Mouse (Mus musculus) testis, adult 2 months (tissue): ENCODE measurements around the gene Gatb.

ENCODE experiments used
- CTCF ChIP-seq: fragments of 200-500 bp; IDR thresholded peaks from 2 replicates; pipeline ENCODE4 v1.5.1; 2012; ENCODE audit warnings: low read depth, mild to moderate bottlenecking, inconsistent platforms, low read length, moderate library complexity; ENCODE audit not compliant: control insufficient read depth, insufficient read depth, insufficient replicate concordance
- POLR2A ChIP-seq: fragments of 200-500 bp; IDR thresholded peaks from 2 replicates; pipeline ENCODE4 v1.6.1; 2012; ENCODE audit warnings: low read depth, mild to moderate bottlenecking, inconsistent platforms, low read length, moderate library complexity; ENCODE audit not compliant: control insufficient read depth

GRCm38 (mm10) chr3:85564603-85565002 is 9.3 kb upstream of the Gatb start:
- TF ChIP-seq CTCF (no peak), POLR2A (no peak)
